9 mouse cellular contexts compared by ENCODE assay signal in genomic region chr11:120218946-120219345, GRCm38 (mm10). TPM values are rescaled to one million over a fixed set of nuclear protein-coding genes. Genes with fewer than 3 reads are reported as not detected.
A peak's percentile ranks its signal among the peaks of the same experiment; 100 is the strongest.
DNase-seq lines count a peak whose midpoint lies in the region; ATAC-seq and TF ChIP-seq lines count a peak whose summit lies in the region.
"Had no signal": no experiment of that assay in that cellular context is flagged by ENCODE, and none has a peak within 500 bp of the region (broad histone marks: within the 10 kb centered on the region; RNA-seq: fewer than 3 reads in every experiment).

No protein-coding gene starts in this region.

- TF ChIP-seq RAD21 in MEL (IDR thresholded peaks at IDR 0.05; ENCODE audit: low read depth, low read length), result no peak

- no peak overlapping the region for H3K4me3 ChIP-seq in forebrain, embryonic 10.5 days
- H3K4me3 ChIP-seq in forebrain, embryonic 14.5 days (ENCODE audit: low read depth, low read length), result no peak overlapping the region
- H3K4me3 ChIP-seq in MEL (ENCODE audit: control insufficient read depth in 1 of 2, insufficient read depth in 1 of 2, low read depth in 2 of 2, low read length in 2 of 2), result no peak overlapping the region
- no peak overlapping the region for H3K4me3 ChIP-seq in liver, embryonic 16.5 days (ENCODE audit: low read depth, low read length)
- H3K4me3 ChIP-seq: forebrain, embryonic 13.5 days had no signal

- H3K27me3 ChIP-seq in forebrain, embryonic 10.5 days (ENCODE audit: poor library complexity, severe bottlenecking), result peaks cover 13% of the 10 kb centered on the region
- no peaks in the 10 kb centered on the region for H3K27me3 ChIP-seq in forebrain, embryonic 14.5 days (replicated peaks; ENCODE audit: control insufficient read depth, insufficient read depth, low read length)
- H3K27me3 ChIP-seq in MEL (ENCODE audit: control insufficient read depth in 1 of 2, insufficient read depth in 2 of 2, low read length in 2 of 2), result peaks cover 8 to 13% of the 10 kb centered on the region in 2 experiments
- H3K27me3 ChIP-seq in liver, embryonic 16.5 days (ENCODE audit: control insufficient read depth, insufficient read depth, low read depth, low read length), result peaks cover 4% of the 10 kb centered on the region
- H3K27me3 ChIP-seq: forebrain, embryonic 13.5 days had no signal

- no peak overlapping the region for H3K9ac ChIP-seq in forebrain, embryonic 14.5 days (ENCODE audit: low read length)
- 0 out of 2 replicates have a peak overlapping the region, but pooled peaks have one; percentile 6 for H3K9ac ChIP-seq in MEL (ENCODE audit: control insufficient read depth, low read depth, low read length, poor library complexity, severe bottlenecking)
- no peak overlapping the region for H3K9ac ChIP-seq in liver, embryonic 16.5 days (ENCODE audit: low read depth, low read length)
- H3K9ac ChIP-seq: forebrain, embryonic 13.5 days had no signal

- peak; percentile 33 to 49; a peak in 2 of 4 replicates for TF ChIP-seq EP300 in MEL (IDR thresholded peaks at IDR 0.05; ENCODE audit: low read depth in 1 of 2, low read length in 2 of 2)

- no peaks in the 10 kb centered on the region for H3K79me2 ChIP-seq in MEL (ENCODE audit: control insufficient read depth, insufficient read depth, low read length, poor library complexity)

- TF ChIP-seq POLR2A in MEL (IDR thresholded peaks at IDR 0.05; ENCODE audit: control insufficient read depth in 1 of 2, insufficient read depth in 1 of 2, low read depth in 1 of 2, low read length in 2 of 2, poor library complexity in 1 of 2), result no peak

- no peak for ATAC-seq in forebrain, embryonic 14.5 days
- 0 out of 2 replicates have a peak, but pooled peaks have one; percentile 14 for ATAC-seq in liver, embryonic 16.5 days (ENCODE audit: low read depth)
- ATAC-seq: forebrain, embryonic 13.5 days had no signal

- TF ChIP-seq CTCF in MEL (IDR thresholded peaks at IDR 0.05 in 2 of 3, conservative IDR thresholded peaks at IDR 0.05 in 1 of 3; ENCODE audit: control insufficient read depth in 1 of 3, insufficient read depth in 1 of 3, low read depth in 2 of 3, low read length in 3 of 3, poor library complexity in 1 of 3, severe bottlenecking in 1 of 3), result no peak

- peaks cover 3% of the 10 kb centered on the region; the same call in 1 of the 2 replicates for H3K9me3 ChIP-seq in forebrain, embryonic 10.5 days
- H3K9me3 ChIP-seq in forebrain, embryonic 14.5 days (replicated peaks; ENCODE audit: control insufficient read depth, low read length), result no peaks in the 10 kb centered on the region; the same call in 1 of the 2 replicates
- H3K9me3 ChIP-seq in MEL (replicated peaks; ENCODE audit: insufficient read depth, low read length), result no peaks in the 10 kb centered on the region
- no peaks in the 10 kb centered on the region for H3K9me3 ChIP-seq in liver, embryonic 16.5 days (replicated peaks; ENCODE audit: control insufficient read depth, low read length)

- no peak for DNase-seq in forebrain, embryonic 10.5 days (ENCODE audit: extremely low spot score, low spot score)
- no peak for DNase-seq in forebrain, embryonic 14.5 days (ENCODE audit: low spot score)
- peak; percentile 69 for DNase-seq in MEL (ENCODE audit: low read depth, low spot score)
- DNase-seq in heart, postnatal 4 days, result peak; percentile 53
- no peak for DNase-seq in cerebellum, adult 8-10 months
- no peak for DNase-seq in cerebellum, postnatal 25 days
- no peak for DNase-seq in testis, postnatal 14 days (ENCODE audit: low spot score)

- no peak overlapping the region for H3K4me2 ChIP-seq in forebrain, embryonic 14.5 days (ENCODE audit: low read length)
- H3K4me2 ChIP-seq in liver, embryonic 16.5 days (ENCODE audit: low read depth, low read length), result no peak overlapping the region
- H3K4me2 ChIP-seq: forebrain, embryonic 13.5 days had no signal

- H3K4me1 ChIP-seq in forebrain, embryonic 10.5 days, result peaks cover 84% of the 10 kb centered on the region
- H3K4me1 ChIP-seq in forebrain, embryonic 14.5 days (ENCODE audit: control insufficient read depth, insufficient read depth, low read length), result peaks cover 21% of the 10 kb centered on the region
- peaks cover 0 to 13% of the 10 kb centered on the region in 2 experiments; a peak in 2 of 4 replicates for H3K4me1 ChIP-seq in MEL (ENCODE audit: control insufficient read depth in 1 of 2, insufficient read depth in 2 of 2, low read length in 2 of 2)
- H3K4me1 ChIP-seq in liver, embryonic 16.5 days (ENCODE audit: control insufficient read depth, low read depth, low read length), result peaks cover 20% of the 10 kb centered on the region

- peak overlapping the region; percentile 93 for H3K27ac ChIP-seq in forebrain, embryonic 10.5 days
- no peak overlapping the region for H3K27ac ChIP-seq in forebrain, embryonic 14.5 days (ENCODE audit: low read depth, low read length)
- no peak overlapping the region for H3K27ac ChIP-seq in MEL (ENCODE audit: control insufficient read depth, low read depth, low read length)
- peak overlapping the region; percentile 62; the same call in 1 of the 2 replicates for H3K27ac ChIP-seq in liver, embryonic 16.5 days (ENCODE audit: low read length)
- H3K27ac ChIP-seq: forebrain, embryonic 13.5 days had no signal

- WGBS in forebrain, embryonic 10.5 days, result 78% methylated on average over 6 of the region's 6 CpGs
- WGBS in forebrain, embryonic 14.5 days, result 84% methylated on average over 6 of the region's 6 CpGs
- WGBS in liver, embryonic 16.5 days (ENCODE audit: insufficient replicate concordance), result 11% methylated on average over 6 of the region's 6 CpGs

- peaks cover 3% of the 10 kb centered on the region; the same call in 1 of the 2 replicates for H3K36me3 ChIP-seq in forebrain, embryonic 10.5 days (replicated peaks)
- H3K36me3 ChIP-seq in forebrain, embryonic 14.5 days (ENCODE audit: control insufficient read depth, insufficient read depth, low read length), result no peaks in the 10 kb centered on the region
- H3K36me3 ChIP-seq in MEL (ENCODE audit: control insufficient read depth in 1 of 2, insufficient read depth in 2 of 2, low read length in 2 of 2), result no peaks in the 10 kb centered on the region; a peak in 2 of 4 replicates
- no peaks in the 10 kb centered on the region for H3K36me3 ChIP-seq in liver, embryonic 16.5 days (ENCODE audit: control insufficient read depth, insufficient read depth)

TF ChIP-seq in MEL, 35 proteins besides CTCF, POLR2A, EP300 and RAD21:
- TF ChIP-seq MAZ (IDR thresholded peaks at IDR 0.05; ENCODE audit: low read depth, low read length), result no peak
- TF ChIP-seq TAL1 (IDR thresholded peaks at IDR 0.05; ENCODE audit: low read length), result peak; percentile 67

RNA-seq across cellular contexts. Expression of gene Bahcc1, which starts 13.8 kb away (rescaled TPM):
- 13.7 and 16.1 TPM in 2 replicates for polyA plus RNA-seq in forebrain, embryonic 10.5 days (2016; fragmentation: Nextera tagmentation; extraction: Ambion mirVana)
- polyA plus RNA-seq in forebrain, embryonic 14.5 days (2014; fragmentation: Nextera tagmentation; extraction: Ambion mirVana), result 12.6 and 14.5 TPM in 2 replicates
- total RNA-seq in MEL (2012; rRNA removed), result 0.03 and 0.04 TPM in 2 replicates
- polyA plus RNA-seq in MEL (2012; ENCODE audit: insufficient read depth in 1 of 2, insufficient read length in 2 of 2, low read depth in 1 of 2, low replicate concordance in 2 of 2, missing spikeins in 1 of 2), result under 1 TPM in 1 of 2 experiments, not detected in 1; 0.26 TPM
- 10 to 100 TPM; 14.1 to 16.5 TPM for total RNA-seq in heart, postnatal 4 days (2021)
- 0.84 TPM in 2 replicates for polyA plus RNA-seq in liver, embryonic 16.5 days (2015; fragmentation: Nextera tagmentation; extraction: Ambion mirVana)

Comparison
In these comparisons a context has a peak if more than half of its experiments do, and no peak if none do; other contexts are left out.
1. H3K27ac ChIP-seq: peak in forebrain, embryonic 10.5 days (single experiment) and liver, embryonic 16.5 days (single experiment); none in forebrain, embryonic 14.5 days (single experiment) and MEL (single experiment).
2. DNase-seq: peak in MEL (single experiment) and heart, postnatal 4 days (single experiment); none in forebrain, embryonic 10.5 days (single experiment), forebrain, embryonic 14.5 days (single experiment), cerebellum, adult 8-10 months (single experiment), cerebellum, postnatal 25 days (0 of 2) and testis, postnatal 14 days (single experiment).